In genomic region chr9:27325920-27326319, GRCm38 (mm10) we compare ENCODE assay signal across 8 mouse cellular contexts. TPM values are rescaled to one million over a fixed set of nuclear protein-coding genes. Genes with fewer than 3 reads are reported as not detected.
DNase-seq lines count a peak whose midpoint lies in the region; ATAC-seq lines count a peak whose summit lies in the region.

No protein-coding gene starts in this region.

- no peak overlapping the region for H3K4me3 ChIP-seq in forebrain, embryonic 10.5 days
- no peak overlapping the region for H3K4me3 ChIP-seq in forebrain, embryonic 15.5 days
- no peak overlapping the region for H3K4me3 ChIP-seq in forebrain, embryonic 16.5 days (replicated peaks; ENCODE audit: low read length)

- peak; percentile 59 for DNase-seq in forebrain, embryonic 10.5 days (ENCODE audit: extremely low spot score, low spot score)
- peak; percentile 16 for DNase-seq in CD4-positive helper T cell, adult 2 months (ENCODE audit: low read depth, low spot score)
- peak; percentile 6 for DNase-seq in c-Kit-positive CD71-positive TER-119-positive erythroid progenitor cells, embryonic 14.5 days (ENCODE audit: low spot score)
- peak; percentile 57 to 83 for DNase-seq in kidney, postnatal 36 days
- peak; percentile 57 for DNase-seq in lung, postnatal 25 days (ENCODE audit: low spot score)
- peak; percentile 77 for DNase-seq in testis, postnatal 10 days (ENCODE audit: low spot score)

- no peak overlapping the region for H3K27ac ChIP-seq in forebrain, embryonic 10.5 days
- H3K27ac ChIP-seq in forebrain, embryonic 15.5 days (replicated peaks), result no peak overlapping the region
- no peak overlapping the region for H3K27ac ChIP-seq in forebrain, embryonic 16.5 days (ENCODE audit: low read length)

- no peak overlapping the region for H3K9ac ChIP-seq in forebrain, embryonic 15.5 days (replicated peaks)
- H3K9ac ChIP-seq in forebrain, embryonic 16.5 days (replicated peaks; ENCODE audit: low read depth, low read length), result no peak overlapping the region

- H3K9me3 ChIP-seq in forebrain, embryonic 10.5 days, result no peaks in the 10 kb centered on the region
- no peaks in the 10 kb centered on the region for H3K9me3 ChIP-seq in forebrain, embryonic 15.5 days
- H3K9me3 ChIP-seq in forebrain, embryonic 16.5 days (ENCODE audit: control insufficient read depth, low read length), result no peaks in the 10 kb centered on the region

- H3K4me1 ChIP-seq in forebrain, embryonic 10.5 days, result no peaks in the 10 kb centered on the region
- peaks cover 7% of the 10 kb centered on the region for H3K4me1 ChIP-seq in forebrain, embryonic 15.5 days
- H3K4me1 ChIP-seq in forebrain, embryonic 16.5 days (replicated peaks; ENCODE audit: control insufficient read depth, insufficient read depth, low read length), result peaks cover 6% of the 10 kb centered on the region

- H3K4me2 ChIP-seq in forebrain, embryonic 15.5 days (replicated peaks), result no peak overlapping the region
- no peak overlapping the region for H3K4me2 ChIP-seq in forebrain, embryonic 16.5 days (ENCODE audit: low read length)

- peaks cover 76% of the 10 kb centered on the region for H3K36me3 ChIP-seq in forebrain, embryonic 10.5 days (replicated peaks)
- H3K36me3 ChIP-seq in forebrain, embryonic 15.5 days, result 0 out of 2 replicates have a peak, but pooled peaks cover 3% of the 10 kb centered on the region
- no peaks in the 10 kb centered on the region; the same call in 1 of the 2 replicates for H3K36me3 ChIP-seq in forebrain, embryonic 16.5 days (ENCODE audit: control insufficient read depth, insufficient read depth)

- H3K27me3 ChIP-seq in forebrain, embryonic 10.5 days (ENCODE audit: poor library complexity, severe bottlenecking), result no peaks in the 10 kb centered on the region
- no peaks in the 10 kb centered on the region for H3K27me3 ChIP-seq in forebrain, embryonic 15.5 days
- no peaks in the 10 kb centered on the region for H3K27me3 ChIP-seq in forebrain, embryonic 16.5 days (replicated peaks; ENCODE audit: control insufficient read depth, insufficient read depth, low read length)

- 45% methylated on average over 2 of the region's 2 CpGs for WGBS in forebrain, embryonic 10.5 days
- WGBS in forebrain, embryonic 15.5 days, result 46% methylated on average over 2 of the region's 2 CpGs
- 56% methylated on average over 2 of the region's 2 CpGs for WGBS in forebrain, embryonic 16.5 days

- ATAC-seq in forebrain, embryonic 15.5 days (replicated peaks), result no peak; the same call in 1 of the 2 replicates
- ATAC-seq in forebrain, embryonic 16.5 days, result 0 out of 2 replicates have a peak, but pooled peaks have one; percentile 57

RNA-seq across cellular contexts. Expression of gene Igsf9b, which starts 26.9 kb away (rescaled TPM):
- 6.3 and 6.8 TPM in 2 replicates for polyA plus RNA-seq in forebrain, embryonic 10.5 days (2016; fragmentation: Nextera tagmentation; extraction: Ambion mirVana)
- polyA plus RNA-seq in forebrain, embryonic 15.5 days (2015; fragmentation: Nextera tagmentation; extraction: Ambion mirVana), result 12.6 and 12.8 TPM in 2 replicates
- 12.0 and 16.7 TPM in 2 replicates for polyA plus RNA-seq in forebrain, embryonic 16.5 days (2015; fragmentation: Nextera tagmentation; extraction: Ambion mirVana)

Comparison
In these comparisons a context has a peak if more than half of its experiments do, and no peak if none do; other contexts are left out.
1. DNase-seq: peak in every context shown above with its lines; median percentile 77 in testis, postnatal 10 days; 70 in kidney, postnatal 36 days; 59 in forebrain, embryonic 10.5 days; 57 in lung, postnatal 25 days; 16 in CD4-positive helper T cell, adult 2 months; 6 in c-Kit-positive CD71-positive TER-119-positive erythroid progenitor cells, embryonic 14.5 days.